Mouse (Mus musculus) heart, embryonic 11.5 days (tissue): ENCODE data around the gene Itm2c. TPM values are rescaled to one million over a fixed set of nuclear protein-coding genes. Genes with fewer than 3 reads are reported as not detected.

Experiments
- ATAC-seq: fragments of 200-750 bp; cut with Nextera tagmentation; replicated peaks from 2 replicates; pipeline ENCODE4 v1.8.0; 2017; ENCODE audit warnings: moderate library complexity; ENCODE audit not compliant: insufficient number of reproducible peaks, low FRiP score, low TSS enrichment
- H3K27ac ChIP-seq: fragments of 300-500 bp; sonication (generic); 2 replicates; pipeline ENCODE4 v1.5.1; 2014; ENCODE audit warnings: mild to moderate bottlenecking, low read depth, low read length
- H3K27me3 ChIP-seq: fragments of 300-500 bp; sonication (generic); 2 replicates; pipeline ENCODE4 v1.6.1; 2014; ENCODE audit warnings: mild to moderate bottlenecking, low read length, mixed read lengths; ENCODE audit not compliant: control insufficient read depth, insufficient read depth
- H3K36me3 ChIP-seq: fragments of 300-500 bp; sonication (generic); 2 replicates; pipeline ENCODE4 v1.6.1; 2014; ENCODE audit warnings: mild to moderate bottlenecking, low read length, moderate library complexity, mixed read lengths; ENCODE audit not compliant: control insufficient read depth, insufficient read depth
- H3K4me1 ChIP-seq: fragments of 300-500 bp; sonication (generic); 2 replicates; pipeline ENCODE4 v1.6.1; 2014; ENCODE audit warnings: low read length; ENCODE audit not compliant: control insufficient read depth, insufficient read depth
- H3K4me2 ChIP-seq: fragments of 300-500 bp; sonication (generic); 2 replicates; pipeline ENCODE4 v1.6.1; 2014; ENCODE audit warnings: mild to moderate bottlenecking, moderate library complexity
- H3K4me3 ChIP-seq: fragments of 300-500 bp; sonication (generic); 2 replicates; pipeline ENCODE4 v1.5.1; 2014; ENCODE audit warnings: low read depth, low read length
- H3K9ac ChIP-seq: fragments of 300-500 bp; sonication (generic); 2 replicates; pipeline ENCODE4 v1.6.1; 2014; ENCODE audit warnings: mild to moderate bottlenecking, low read depth, low read length, moderate library complexity
- H3K9me3 ChIP-seq: fragments of 300-500 bp; sonication (generic); replicated peaks from 2 replicates; pipeline ENCODE4 v1.6.1; 2016; ENCODE audit warnings: low read length; ENCODE audit not compliant: control insufficient read depth
- WGBS: fragments of 180-500 bp; shearing (Covaris S2); extraction: QIAGEN DNeasy Blood & Tissue Kit; methylation state at CpG from one replicate; pipeline ENCODE4 v1.1.7; 2014; ENCODE audit not compliant: insufficient replicate concordance; 5-methylcytosine and 5-hydroxymethylcytosine counted together
- polyA plus RNA-seq: library from polyadenylated mRNA; unstranded; fragments of >200 nt; fragmentation: Nextera tagmentation; extraction: Ambion mirVana; gene quantifications from 2 replicates; pipeline ENCODE4 v1.2.1, GENCODE M21; 2014

The Itm2c gene
- polyA plus RNA-seq, 1 experiment from 2014 or later, result 146 TPM

DNA sequence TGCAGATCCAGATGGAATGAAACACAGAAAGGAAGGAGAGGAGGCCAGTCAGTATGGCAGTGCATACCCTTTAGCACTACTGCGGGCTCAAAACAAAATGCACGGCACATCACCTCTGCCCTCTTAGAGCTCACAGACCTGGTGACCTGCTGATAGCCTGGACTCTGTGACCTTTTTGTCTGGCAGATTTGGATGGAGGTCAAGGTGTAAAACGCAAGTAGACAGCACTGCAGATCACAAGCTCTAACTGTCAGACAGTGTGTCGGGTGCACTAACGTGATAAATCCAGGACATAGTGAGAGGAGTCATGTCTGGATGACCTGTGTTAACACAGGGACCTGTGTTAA lies 28.8 kb downstream of the Itm2c start:
- no peaks in the 10 kb centered on the region for H3K36me3 ChIP-seq
- no peak overlapping the region for H3K4me3 ChIP-seq
- 65% methylated on average over 5 of the region's 5 CpGs for WGBS
- no peaks in the 10 kb centered on the region for H3K27me3 ChIP-seq
- ATAC-seq, result no peak
- no peak overlapping the region for H3K4me2 ChIP-seq
- H3K27ac ChIP-seq, result no peak overlapping the region
- no peaks in the 10 kb centered on the region for H3K9me3 ChIP-seq
- no peak overlapping the region for H3K9ac ChIP-seq
- peaks cover 1% of the 10 kb centered on the region; the same call in 1 of the 2 replicates for H3K4me1 ChIP-seq

DNA sequence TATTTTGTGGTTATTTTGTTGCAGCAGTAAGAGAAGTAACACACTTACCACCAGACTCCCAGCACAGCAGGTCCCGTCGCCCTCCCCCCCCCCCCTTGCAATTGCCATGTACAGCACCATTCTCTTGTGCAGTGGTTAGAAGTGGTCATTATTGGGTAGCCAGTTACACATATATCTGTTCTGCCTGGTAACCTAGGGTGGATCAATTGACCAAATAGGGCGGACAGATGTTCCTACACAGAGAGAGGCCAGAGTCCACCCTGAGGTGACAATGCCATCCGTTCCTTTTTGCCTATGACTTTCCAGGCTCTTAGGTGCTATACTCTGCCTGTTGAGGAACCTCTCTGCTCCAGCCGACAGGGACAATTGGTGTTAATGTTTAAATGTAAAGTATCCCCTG lies 31.1 kb downstream of the Itm2c start:
- no peaks in the 10 kb centered on the region for H3K36me3 ChIP-seq
- H3K27me3 ChIP-seq, result no peaks in the 10 kb centered on the region
- H3K27ac ChIP-seq, result no peak overlapping the region
- H3K9me3 ChIP-seq, result no peaks in the 10 kb centered on the region
- H3K4me3 ChIP-seq, result no peak overlapping the region
- no peak overlapping the region for H3K4me2 ChIP-seq
- H3K4me1 ChIP-seq, result peaks cover 9% of the 10 kb centered on the region
- ATAC-seq, result no peak
- H3K9ac ChIP-seq, result no peak overlapping the region
- 70% methylated on average over 5 of the region's 5 CpGs for WGBS

DNA sequence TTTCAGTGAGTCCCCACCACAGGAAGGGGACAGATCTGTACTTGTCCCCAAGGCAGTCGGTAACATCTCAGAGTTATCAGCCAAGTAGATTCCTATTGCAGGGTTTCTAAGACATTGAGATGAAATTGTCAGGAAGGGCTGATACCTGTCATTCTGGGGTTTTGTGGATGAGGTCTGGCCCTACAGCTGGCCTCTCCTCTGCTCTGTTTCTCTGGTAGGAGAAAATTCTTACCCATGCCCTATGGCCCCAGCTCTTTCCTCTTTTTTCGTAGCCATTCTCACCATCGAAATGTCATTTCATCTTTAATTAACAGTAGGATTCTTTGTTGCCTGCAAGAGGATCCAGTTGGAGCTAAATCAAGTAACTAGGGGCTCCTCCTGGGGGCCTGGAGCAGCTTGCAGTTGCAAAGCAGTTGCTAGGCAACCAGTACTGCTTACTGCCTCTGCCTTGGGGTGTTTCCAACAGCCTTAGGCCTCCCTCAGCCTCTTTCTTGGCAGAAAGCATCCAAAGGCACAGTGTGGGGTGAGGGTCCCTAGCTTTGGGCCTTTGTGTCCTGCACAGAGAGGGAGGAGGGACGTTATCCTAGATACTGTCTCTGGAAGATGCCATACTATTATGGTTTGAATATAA lies 34.1 kb downstream of the Itm2c start, which contains the start of gene 4933407L21Rik:
TSS of gene 4933407L21Rik (plus strand) at position 427 of the 631 bp plus-strand sequence.
- no peak within 1 kb of the TSS for H3K4me3 ChIP-seq
- peaks cover 10% of the 10 kb centered on the region for H3K4me1 ChIP-seq
- no peaks in the 10 kb centered on the region for H3K36me3 ChIP-seq
- H3K9me3 ChIP-seq, result no peaks in the 10 kb centered on the region
- 64% methylated on average over 4 of the region's 4 CpGs for WGBS
- no peak within 1 kb of the TSS for H3K4me2 ChIP-seq
- no peaks in the 10 kb centered on the region for H3K27me3 ChIP-seq
- no peak within 1 kb of the TSS for H3K9ac ChIP-seq
- H3K27ac ChIP-seq, result no peak within 1 kb of the TSS
- ATAC-seq, result no peak

DNA sequence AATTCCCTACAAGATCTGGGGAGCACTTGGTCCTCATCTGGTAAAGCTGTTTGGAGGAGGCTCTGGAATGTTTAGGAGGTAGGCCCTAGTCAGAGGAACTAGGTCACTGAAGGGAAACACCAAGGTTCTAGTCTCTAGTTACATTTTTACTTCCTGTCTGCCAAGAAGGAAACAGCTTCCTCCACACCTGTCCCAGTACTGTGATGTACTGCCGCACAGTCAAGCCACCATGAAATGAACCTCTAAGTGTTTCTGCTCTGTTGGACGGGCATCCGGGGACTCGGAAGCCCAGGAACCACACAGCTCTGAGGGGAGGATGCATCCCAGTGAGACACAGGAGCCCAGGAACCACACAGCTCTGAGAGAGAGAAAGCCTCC lies 34.6 kb downstream of the Itm2c start:
- no peak overlapping the region for H3K4me2 ChIP-seq
- no peaks in the 10 kb centered on the region for H3K9me3 ChIP-seq
- H3K36me3 ChIP-seq, result no peaks in the 10 kb centered on the region
- no peak overlapping the region for H3K9ac ChIP-seq
- H3K27me3 ChIP-seq, result no peaks in the 10 kb centered on the region
- no peak overlapping the region for H3K4me3 ChIP-seq
- no peak for ATAC-seq
- 69% methylated on average over 4 of the region's 4 CpGs for WGBS
- H3K4me1 ChIP-seq, result peaks cover 15% of the 10 kb centered on the region
- H3K27ac ChIP-seq, result no peak overlapping the region

DNA sequence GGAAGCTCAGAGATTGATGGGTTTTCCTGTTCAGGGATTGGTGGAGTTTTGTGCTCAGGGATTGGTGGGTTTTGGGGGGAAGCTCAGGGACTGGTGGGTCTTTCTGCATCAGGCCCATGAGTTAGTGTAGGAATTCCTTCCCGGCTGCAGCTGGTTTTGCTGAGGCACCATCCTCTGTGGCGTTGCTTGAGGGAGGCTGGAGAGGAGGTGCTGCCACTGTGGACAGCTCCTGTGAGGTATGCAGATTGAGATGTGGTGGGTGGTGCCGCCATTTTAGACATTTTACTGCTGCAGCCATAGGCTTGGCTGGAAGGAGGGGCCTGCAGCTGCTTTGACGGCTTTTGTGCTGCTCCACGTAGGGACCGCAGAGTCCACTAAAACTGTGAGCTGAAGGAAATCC lies 35.3 kb downstream of the Itm2c start:
- no peaks in the 10 kb centered on the region for H3K36me3 ChIP-seq
- H3K9ac ChIP-seq, result no peak overlapping the region
- no peaks in the 10 kb centered on the region for H3K9me3 ChIP-seq
- 80% methylated on average over 6 of the region's 6 CpGs for WGBS
- H3K4me3 ChIP-seq, result no peak overlapping the region
- no peak for ATAC-seq
- no peak overlapping the region for H3K4me2 ChIP-seq
- H3K27me3 ChIP-seq, result no peaks in the 10 kb centered on the region
- H3K27ac ChIP-seq, result no peak overlapping the region
- peaks cover 22% of the 10 kb centered on the region for H3K4me1 ChIP-seq

DNA sequence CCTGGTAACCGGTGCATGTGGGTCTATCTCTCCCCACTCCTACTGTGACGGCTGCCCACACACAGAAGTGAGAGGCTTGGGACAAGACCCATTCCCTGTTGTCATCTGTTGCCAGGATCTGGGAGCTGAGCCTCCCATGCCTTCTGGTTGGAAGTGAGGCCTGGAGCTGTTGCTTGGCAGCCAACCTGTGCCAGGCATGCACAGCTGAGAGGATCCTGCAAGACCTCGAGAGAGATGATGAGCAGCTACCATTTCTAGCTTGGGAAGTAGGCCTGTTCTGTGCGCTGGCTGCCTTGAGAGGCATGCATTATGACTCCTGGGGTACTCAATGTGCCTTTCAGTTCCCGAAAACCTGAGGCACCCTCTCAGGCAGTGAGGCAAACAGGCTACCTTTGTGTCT lies 37.1 kb downstream of the Itm2c start:
- 76% methylated on average over 5 of the region's 5 CpGs for WGBS
- no peak overlapping the region for H3K9ac ChIP-seq
- H3K27ac ChIP-seq, result no peak overlapping the region
- H3K27me3 ChIP-seq, result 0 out of 2 replicates have a peak, but pooled peaks cover 4% of the 10 kb centered on the region
- no peaks in the 10 kb centered on the region for H3K36me3 ChIP-seq
- H3K4me3 ChIP-seq, result no peak overlapping the region
- H3K4me1 ChIP-seq, result peaks cover 22% of the 10 kb centered on the region
- H3K9me3 ChIP-seq, result no peaks in the 10 kb centered on the region
- H3K4me2 ChIP-seq, result no peak overlapping the region
- no peak for ATAC-seq

DNA sequence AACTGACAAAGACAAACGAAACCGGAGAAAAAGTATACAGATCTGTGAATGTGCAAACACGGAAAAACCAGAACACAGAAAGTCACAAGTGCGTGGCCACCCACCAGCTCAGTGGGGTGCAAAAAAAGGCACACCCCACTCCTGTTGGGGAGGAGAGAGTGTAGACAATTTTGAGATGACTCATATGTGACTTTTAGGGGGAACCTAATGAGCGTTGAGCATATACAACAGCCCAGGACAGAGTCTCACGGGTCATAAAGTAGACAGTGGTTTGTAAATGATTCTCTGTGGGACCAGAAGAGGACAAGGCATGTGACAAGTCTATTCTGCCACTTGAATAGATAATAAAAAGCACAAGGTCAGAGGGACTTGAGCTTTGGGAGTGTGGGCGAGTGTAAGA lies 39.1 kb downstream of the Itm2c start:
- Histone ChIP-seq H3K4me1 (peaks cover 17% of the 10 kb centered on the region), H3K27me3 (0 out of 2 replicates have a peak, but pooled peaks cover 4% of the 10 kb centered on the region), H3K36me3 (no peaks in the 10 kb centered on the region), H3K4me3 (no peak overlapping the region), H3K27ac (no peak overlapping the region), H3K4me2 (peak overlapping the region; percentile 38), H3K9me3 (no peaks in the 10 kb centered on the region), H3K9ac (no peak overlapping the region; the same call in 1 of the 2 replicates)
- ATAC-seq, result no peak
- WGBS, result 33% methylated on average over 7 of the region's 7 CpGs

DNA sequence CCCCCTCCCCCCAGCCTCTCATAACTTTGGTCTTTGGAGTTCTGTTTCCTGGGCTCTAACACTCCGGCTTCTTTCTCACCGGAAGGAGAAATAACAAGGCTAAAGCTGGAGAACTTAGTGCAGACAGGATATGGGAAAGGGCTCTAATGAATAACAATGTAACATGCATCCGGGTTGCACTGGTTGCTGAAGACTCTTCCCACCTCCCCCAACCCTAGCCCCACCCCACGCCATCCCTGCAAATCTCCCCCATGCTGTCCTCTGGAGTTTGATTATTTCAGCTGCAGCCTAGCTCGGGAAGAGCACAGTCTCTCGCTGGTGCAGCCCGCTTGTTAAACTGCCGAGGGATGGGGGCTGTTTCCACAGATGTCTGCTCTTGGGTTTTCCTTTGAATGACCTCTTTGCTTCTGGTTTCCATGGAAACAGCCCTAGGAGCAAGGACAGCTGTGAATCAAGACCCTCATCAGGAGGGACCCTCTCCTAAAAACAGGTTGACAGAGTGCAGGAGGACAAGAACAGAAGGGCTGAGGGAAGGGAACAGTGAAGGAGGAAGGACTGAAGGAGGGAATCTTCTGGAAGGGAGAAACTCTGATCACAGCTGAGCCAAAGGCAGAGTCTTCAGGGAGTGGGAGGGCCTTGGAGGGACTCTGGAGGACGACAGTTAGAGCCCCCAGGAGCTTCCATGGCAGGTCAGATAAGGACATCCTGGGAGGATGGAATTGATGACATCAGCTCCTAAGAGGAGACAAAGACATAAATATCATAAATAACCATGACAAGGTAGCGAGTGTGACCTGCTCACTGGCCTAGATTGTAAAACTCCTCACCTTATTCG lies 39.8 kb downstream of the Itm2c start:
- ATAC-seq, result peak; percentile 36
- H3K27me3 ChIP-seq, result 0 out of 2 replicates have a peak, but pooled peaks cover 4% of the 10 kb centered on the region
- H3K4me3 ChIP-seq, result no peak overlapping the region
- peaks cover 14% of the 10 kb centered on the region for H3K4me1 ChIP-seq
- H3K4me2 ChIP-seq, result peak overlapping the region; percentile 38
- 14% methylated on average over 11 of the region's 11 CpGs for WGBS
- no peak overlapping the region for H3K27ac ChIP-seq
- no peaks in the 10 kb centered on the region for H3K36me3 ChIP-seq
- peak overlapping the region; percentile 30; the same call in 1 of the 2 replicates for H3K9ac ChIP-seq
- no peaks in the 10 kb centered on the region for H3K9me3 ChIP-seq
